In the genomic region with DNA sequence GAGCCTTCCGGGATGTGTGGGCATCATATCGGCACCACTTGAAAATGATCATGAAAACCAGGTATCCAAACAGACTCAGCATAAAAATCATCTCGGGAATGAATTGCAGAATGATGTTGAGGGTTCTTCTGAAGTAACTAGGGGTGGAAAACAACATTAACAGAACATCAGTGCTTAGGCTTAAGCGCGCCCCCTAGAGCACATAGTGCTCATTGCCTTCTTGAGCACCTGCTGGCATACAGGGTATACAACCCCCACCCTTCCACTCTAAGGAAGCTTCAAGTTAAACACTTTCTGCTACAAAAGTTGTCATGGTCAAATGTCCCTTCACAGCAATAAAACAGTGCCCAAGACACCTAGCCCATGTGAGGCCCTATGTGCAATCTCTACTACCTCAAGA, we compare ENCODE assay signal across 13 mouse cellular contexts. TPM values are rescaled to one million over a fixed set of nuclear protein-coding genes. Genes with fewer than 3 reads are reported as not detected.
DNase-seq lines count a peak whose midpoint lies in the region; ATAC-seq and TF ChIP-seq lines count a peak whose summit lies in the region.
"Had no signal": no experiment of that assay in that cellular context is flagged by ENCODE, and none has a peak within 500 bp of the region (broad histone marks: within the 10 kb centered on the region; RNA-seq: fewer than 3 reads in every experiment).

No protein-coding gene starts in this region.

- peaks cover 5 to 7% of the 10 kb centered on the region in 2 experiments for H3K4me1 ChIP-seq in CH12.LX (ENCODE audit: control insufficient read depth in 1 of 2, insufficient read depth in 2 of 2)
- H3K4me1 ChIP-seq in liver, postnatal 0 days (ENCODE audit: insufficient read depth), result no peaks in the 10 kb centered on the region
- H3K4me1 ChIP-seq in heart, embryonic 12.5 days (replicated peaks), result no peaks in the 10 kb centered on the region
- H3K4me1 ChIP-seq: embryonic facial prominence, embryonic 12.5 days; forebrain, embryonic 15.5 days; hindbrain, embryonic 10.5 days had no signal

- DNase-seq in kidney, postnatal 14 days, result peak; percentile 27
- no peak for DNase-seq in kidney, postnatal 10 days
- DNase-seq in A20 (ENCODE audit: low read depth, low spot score) (peak; percentile 49), CH12.LX (ENCODE audit: extremely low read depth) (peak; percentile 25)
- no peak for DNase-seq in liver, postnatal 0 days
- no peak for DNase-seq in right cerebral cortex, postnatal 36 days (ENCODE audit: low spot score in 2 of 2)
- DNase-seq: heart, adult 11 months had no signal

- TF ChIP-seq POLR2A in CH12.LX (IDR thresholded peaks at IDR 0.05; ENCODE audit: low read depth, low read length), result no peak

- H3K27ac ChIP-seq in CH12.LX (ENCODE audit: insufficient read depth, low read depth), result no peak overlapping the region
- no peak overlapping the region for H3K27ac ChIP-seq in liver, postnatal 0 days (ENCODE audit: low read depth)
- no peak overlapping the region for H3K27ac ChIP-seq in heart, embryonic 12.5 days (ENCODE audit: poor library complexity, severe bottlenecking)
- H3K27ac ChIP-seq: embryonic facial prominence, embryonic 12.5 days; forebrain, embryonic 15.5 days; hindbrain, embryonic 10.5 days; macrophage had no signal

- in situ Hi-C loops in CH12.LX (cut with MboI; ENCODE audit: low pct_ligation_motif_present, low pct_unique_long_range_greater_than_20kb, low sequenced_read_pairs), result loop anchor here (10.0 kb wide), 1 partner anchor 584 kb away; no protein-coding TSS in a partner anchor

- ATAC-seq in liver, postnatal 0 days, result no peak
- ATAC-seq in heart, embryonic 12.5 days (ENCODE audit: insufficient number of reproducible peaks, low FRiP score), result no peak
- ATAC-seq: forebrain, embryonic 15.5 days had no signal

- H3K79me2 ChIP-seq in CH12.LX (replicated peaks; ENCODE audit: control insufficient read depth, extremely low read depth, insufficient read depth, poor library complexity, severe bottlenecking), result no peaks in the 10 kb centered on the region

- peak; percentile 41 to 63; a peak in 3 of 4 replicates for TF ChIP-seq CTCF in CH12.LX (conservative IDR thresholded peaks at IDR 0.05 in 1 of 2, IDR thresholded peaks at IDR 0.05 in 1 of 2; ENCODE audit: low read depth in 2 of 2, low read length in 2 of 2)
- TF ChIP-seq CTCF in liver, postnatal 0 days (IDR thresholded peaks at IDR 0.05; ENCODE audit: low read depth), result peak; percentile 48

- no peak overlapping the region for H3K4me2 ChIP-seq in CH12.LX (ENCODE audit: insufficient read depth, low read depth, poor library complexity, severe bottlenecking)
- no peak overlapping the region for H3K4me2 ChIP-seq in liver, postnatal 0 days (ENCODE audit: low read depth, low read length)
- no peak overlapping the region for H3K4me2 ChIP-seq in heart, embryonic 12.5 days
- H3K4me2 ChIP-seq: embryonic facial prominence, embryonic 12.5 days; forebrain, embryonic 15.5 days had no signal

- H3K9me3 ChIP-seq in CH12.LX (replicated peaks; ENCODE audit: low read length), result peaks cover 18% of the 10 kb centered on the region
- peaks cover 3% of the 10 kb centered on the region; the same call in 1 of the 2 replicates for H3K9me3 ChIP-seq in liver, postnatal 0 days (ENCODE audit: low read length)
- peaks cover 8% of the 10 kb centered on the region; the same call in 1 of the 2 replicates for H3K9me3 ChIP-seq in heart, embryonic 12.5 days (replicated peaks)
- H3K9me3 ChIP-seq: forebrain, embryonic 15.5 days had no signal

- peak; percentile 47 for TF ChIP-seq RAD21 in CH12.LX (IDR thresholded peaks at IDR 0.05; ENCODE audit: low read depth, low read length)

- dilution Hi-C loops in CH12.LX (cut with MboI; ENCODE audit: extremely low pct_ligation_motif_present, extremely low pct_unique_long_range_greater_than_20kb, low sequenced_read_pairs), result no loop called here

- no peak for TF ChIP-seq EP300 in CH12.LX (IDR thresholded peaks at IDR 0.05; ENCODE audit: low read length)
- no peak for TF ChIP-seq EP300 in liver, postnatal 0 days (IDR thresholded peaks at IDR 0.05; ENCODE audit: low read depth)

- WGBS in liver, postnatal 0 days (ENCODE audit: insufficient replicate concordance), result 50% methylated on average over 5 of the region's 5 CpGs
- WGBS in heart, embryonic 12.5 days, result 54% methylated on average over 5 of the region's 5 CpGs

- H3K27me3 ChIP-seq in CH12.LX (replicated peaks), result no peaks in the 10 kb centered on the region
- H3K27me3 ChIP-seq in liver, postnatal 0 days (ENCODE audit: insufficient read depth, low read length), result no peaks in the 10 kb centered on the region
- no peaks in the 10 kb centered on the region for H3K27me3 ChIP-seq in heart, embryonic 12.5 days (replicated peaks)
- H3K27me3 ChIP-seq: embryonic facial prominence, embryonic 12.5 days; forebrain, embryonic 15.5 days had no signal

- no peaks in the 10 kb centered on the region for H3K36me3 ChIP-seq in CH12.LX (replicated peaks in 1 of 2; ENCODE audit: control insufficient read depth in 1 of 2, insufficient read depth in 1 of 2, low read length in 1 of 2)
- H3K36me3 ChIP-seq in liver, postnatal 0 days (replicated peaks; ENCODE audit: insufficient read depth, low read length), result no peaks in the 10 kb centered on the region
- H3K36me3 ChIP-seq in heart, embryonic 12.5 days, result no peaks in the 10 kb centered on the region
- H3K36me3 ChIP-seq: embryonic facial prominence, embryonic 12.5 days; forebrain, embryonic 15.5 days; hindbrain, embryonic 10.5 days had no signal

- H3K4me3 ChIP-seq in CH12.LX (replicated peaks in 1 of 3; ENCODE audit: low read depth in 2 of 3, low read length in 2 of 3, poor library complexity in 1 of 3), result no peak overlapping the region
- no peak overlapping the region for H3K4me3 ChIP-seq in liver, postnatal 0 days (ENCODE audit: low read depth, low read length)
- H3K4me3 ChIP-seq in heart, embryonic 12.5 days, result no peak overlapping the region
- H3K4me3 ChIP-seq: embryonic facial prominence, embryonic 12.5 days; forebrain, embryonic 15.5 days; hindbrain, embryonic 10.5 days had no signal

- no peak overlapping the region for H3K9ac ChIP-seq in CH12.LX (ENCODE audit: insufficient read depth, low read depth)
- H3K9ac ChIP-seq in liver, postnatal 0 days (replicated peaks), result no peak overlapping the region
- H3K9ac ChIP-seq in heart, embryonic 12.5 days, result no peak overlapping the region
- H3K9ac ChIP-seq: embryonic facial prominence, embryonic 12.5 days; forebrain, embryonic 15.5 days had no signal

TF ChIP-seq in CH12.LX, 34 proteins besides CTCF, POLR2A, EP300 and RAD21:
- TF ChIP-seq TCF12 (IDR thresholded peaks at IDR 0.05; ENCODE audit: low read depth, low read length), result no peak
- TF ChIP-seq SMC3 (IDR thresholded peaks at IDR 0.05; ENCODE audit: low read depth, low read length), result peak; percentile 40
- TF ChIP-seq ZKSCAN1 (IDR thresholded peaks at IDR 0.05; ENCODE audit: borderline replicate concordance, low read depth, low read length), result no peak

RNA-seq across cellular contexts. Expression of a gene that starts 12.0 kb away (rescaled TPM):
- total RNA-seq in CH12.LX (2012; rRNA removed) (not detected in 2 replicates), CH12.LX (2014; rRNA removed) (not detected in 2 replicates)
- not detected in 2 replicates for polyA plus RNA-seq in CH12.LX (2012; ENCODE audit: insufficient read length, low read depth)
- polyA plus RNA-seq in liver, postnatal 0 days (2015; fragmentation: Nextera tagmentation; extraction: Ambion mirVana), result 0.08 and 0.15 TPM in 2 replicates
- 0.06 and 0.14 TPM in 2 replicates for polyA plus RNA-seq in heart, embryonic 12.5 days (2016; fragmentation: Nextera tagmentation; extraction: Ambion mirVana)
- polyA plus RNA-seq: macrophage had no signal

RNA-seq across cellular contexts. Expression of a gene that starts 50.2 kb away (rescaled TPM):
- total RNA-seq in CH12.LX (2012; rRNA removed), result not detected in 2 replicates
- not detected in 2 replicates for total RNA-seq in CH12.LX (2014; rRNA removed)
- polyA plus RNA-seq in CH12.LX (2012; ENCODE audit: insufficient read length, low read depth), result not detected in 2 replicates
- polyA plus RNA-seq in liver, postnatal 0 days (2015; fragmentation: Nextera tagmentation; extraction: Ambion mirVana), result not detected in 2 replicates
- not detected in 2 replicates for polyA plus RNA-seq in heart, embryonic 12.5 days (2016; fragmentation: Nextera tagmentation; extraction: Ambion mirVana)
- total RNA-seq: left cerebral cortex, postnatal 25 days had no signal
- polyA plus RNA-seq: embryonic facial prominence, embryonic 12.5 days; forebrain, embryonic 15.5 days; hindbrain, embryonic 10.5 days; macrophage had no signal

Comparison
In these comparisons a context has a peak if more than half of its experiments do, and no peak if none do; other contexts are left out.
1. DNase-seq: peak in kidney, postnatal 14 days (single experiment), A20 (single experiment) and CH12.LX (single experiment); none in kidney, postnatal 10 days (single experiment), liver, postnatal 0 days (single experiment) and right cerebral cortex, postnatal 36 days (0 of 2).